Mouse (Mus musculus) spleen, embryonic (tissue): ENCODE results near the gene Caap1.

Source experiments
- CTCF ChIA-PET: fragments of 350-600 bp; sonication (Branson Sonifier 250); formaldehyde crosslinking; loops from one replicate; lab custom pipeline; 2022; lab: Charles Lee

The Caap1 gene

DNA sequence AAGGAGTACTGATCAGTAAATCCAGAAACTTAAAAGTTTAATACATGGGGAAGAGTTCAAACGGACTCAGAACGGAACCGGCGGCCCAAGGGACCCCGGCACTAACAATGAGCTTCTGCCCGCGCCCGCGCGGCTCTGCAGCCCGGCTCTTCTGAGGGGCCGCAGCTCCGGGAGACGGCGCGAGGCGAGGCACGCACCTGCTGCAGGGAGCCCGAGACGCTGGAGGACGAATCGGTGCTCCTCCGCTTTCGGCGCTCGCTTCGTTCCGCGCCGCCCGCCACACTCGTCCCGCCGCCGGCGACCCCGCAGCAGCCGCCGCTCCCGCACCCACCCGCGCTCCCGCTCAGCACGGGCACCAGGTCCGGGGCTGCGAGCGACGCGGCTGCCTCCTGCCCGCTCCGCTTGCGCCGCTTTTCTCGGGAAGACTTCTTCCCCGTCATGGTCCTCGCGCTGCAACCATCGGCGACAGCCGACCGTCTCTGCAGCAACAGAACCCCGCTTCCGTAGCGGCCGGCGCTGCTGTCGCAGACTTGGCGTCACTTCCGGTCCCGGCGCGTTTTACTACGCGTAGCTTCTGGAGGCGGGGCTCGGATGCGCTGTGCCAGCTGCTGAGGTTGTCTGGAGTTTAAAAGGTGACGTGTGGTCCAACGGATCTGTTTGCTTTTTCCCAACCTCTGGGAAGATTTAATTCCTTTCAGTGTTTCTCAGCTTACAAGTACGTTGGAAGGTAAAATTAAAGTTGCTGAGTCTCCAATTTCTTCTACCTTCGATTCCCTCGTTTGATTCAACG is at the start of gene Caap1, which contains the start of gene Gm10306:
Gene Caap1, minus strand, starts transcription at position 532 of the 790 bp plus-strand sequence.
Gene Gm10306, plus strand, starts transcription at position 282 of the 790 bp plus-strand sequence.
- CTCF ChIA-PET: no interaction called here

DNA sequence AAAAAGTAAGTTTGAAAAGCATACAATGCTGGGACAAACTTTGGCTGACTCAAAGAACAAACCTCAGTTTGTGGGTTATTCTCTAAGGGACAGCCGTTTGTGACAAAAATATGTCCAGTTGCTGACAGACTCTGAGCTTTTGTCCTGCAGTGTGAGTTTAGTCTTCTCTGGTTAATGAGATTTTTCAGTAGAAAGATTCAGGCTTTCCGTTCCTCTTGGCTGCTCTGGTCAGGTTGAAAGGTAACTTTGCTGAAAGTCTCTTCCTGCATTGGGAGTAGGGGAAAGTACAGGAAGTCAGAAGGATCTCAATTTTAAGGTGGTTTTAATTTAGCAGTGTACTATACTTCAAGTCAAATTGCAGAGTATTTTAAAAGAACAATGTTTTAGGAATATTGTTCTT is 49.0 kb upstream of the Caap1 start:
- CTCF ChIA-PET: interaction anchor here (0.7 kb wide), 1 partner anchor 56 kb away, joined by 3 read pairs; no protein-coding TSS in a partner anchor

- CTCF ChIA-PET: no interaction called here
Measured at GRCm38 (mm10) chr4:94604452-94605019, 47.9 kb upstream of the Caap1 start.

DNA sequence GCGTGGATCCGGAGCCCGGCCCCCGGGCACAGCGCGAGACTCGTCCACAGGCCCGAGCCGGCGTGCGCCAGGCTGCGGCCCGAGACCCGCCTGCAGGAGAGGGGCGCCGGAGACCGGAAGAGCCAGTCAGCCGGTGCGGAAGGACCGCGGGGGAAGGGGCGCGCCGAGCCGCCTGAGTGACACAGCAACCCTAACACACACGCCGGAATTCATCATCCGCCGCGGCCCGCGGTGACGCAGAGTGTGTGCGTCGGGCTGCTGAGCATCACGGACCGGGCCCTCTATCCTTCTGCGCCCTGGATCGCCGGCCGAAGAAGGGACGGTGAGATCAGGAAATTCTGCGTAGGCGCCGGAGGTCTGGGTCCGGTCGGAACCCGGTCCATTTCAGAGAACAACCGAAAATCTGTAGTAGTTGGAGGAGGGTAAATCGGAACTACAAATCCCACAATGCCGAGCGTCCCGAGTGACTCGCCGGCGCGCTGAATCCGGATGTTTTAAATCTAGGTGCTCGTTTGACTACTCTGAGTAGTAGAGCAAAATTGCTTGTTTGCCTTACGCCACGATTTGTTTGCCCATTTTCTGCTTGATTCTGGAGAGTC is 46.5 kb upstream of the Caap1 start, which contains the start of gene Plaa:
Gene Plaa, minus strand, starts transcription at position 214 of the 599 bp plus-strand sequence.
- CTCF ChIA-PET: no interaction called here

GRCm38 (mm10) chr4:94602496-94603030 is 46.0 kb upstream of the Caap1 start:
- CTCF ChIA-PET: interaction anchor here (0.9 kb wide), 1 partner anchor 12 kb away, joined by 3 read pairs; the partner anchor contains the start of gene Ift74

GRCm38 (mm10) chr4:94601395-94601794 is 44.8 kb upstream of the Caap1 start:
- CTCF ChIA-PET: interaction anchor here (0.9 kb wide), 1 partner anchor 13 kb away, joined by 3 read pairs; the partner anchor contains the start of gene Ift74

- CTCF ChIA-PET: no interaction called here
Measured at GRCm38 (mm10) chr4:94592709-94593108, 36.1 kb upstream of the Caap1 start.

DNA sequence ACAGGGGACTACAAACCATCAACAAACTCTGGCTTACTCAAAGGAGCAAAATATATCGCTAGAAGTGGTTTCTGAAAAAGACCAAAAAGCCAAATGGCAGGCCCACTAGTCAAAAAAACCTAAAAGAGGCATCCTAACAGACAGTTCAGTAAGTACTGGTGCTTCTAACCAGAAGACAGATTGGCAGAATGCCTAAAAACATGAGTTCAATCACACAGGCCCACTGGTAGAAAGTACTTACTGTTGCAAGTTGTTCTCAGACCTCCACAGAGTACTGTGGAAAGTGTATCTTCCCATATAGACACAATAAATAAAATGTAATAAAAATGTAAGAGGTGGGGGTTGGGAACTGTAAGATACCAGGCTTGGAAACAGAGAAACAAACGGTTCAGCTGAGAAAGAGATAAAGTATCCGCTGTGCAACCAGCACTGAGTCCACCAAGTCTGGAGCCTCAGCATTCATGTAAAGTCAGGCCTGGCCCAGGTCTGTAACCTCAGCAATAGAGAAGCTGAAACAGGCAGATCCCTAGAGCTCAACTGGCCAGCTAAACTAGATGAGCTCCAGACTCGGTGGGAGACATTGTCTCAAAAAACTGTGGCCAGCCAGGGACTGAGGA is 35.3 kb upstream of the Caap1 start:
- CTCF ChIA-PET: no interaction called here

- CTCF ChIA-PET: interaction anchor here (0.6 kb wide), 1 partner anchor 18 kb away, joined by 5 read pairs; no protein-coding TSS in a partner anchor
Measured at GRCm38 (mm10) chr4:94572677-94573076, 16.1 kb upstream of the Caap1 start.

- CTCF ChIA-PET: no interaction called here
Measured at GRCm38 (mm10) chr4:94564297-94564696, 7.7 kb upstream of the Caap1 start.

GRCm38 (mm10) chr4:94561954-94562648 is 5.5 kb upstream of the Caap1 start:
- CTCF ChIA-PET: no interaction called here

- CTCF ChIA-PET: no interaction called here
Measured at GRCm38 (mm10) chr4:94560316-94560715, 3.7 kb upstream of the Caap1 start.

GRCm38 (mm10) chr4:94559266-94559665 is 2.7 kb upstream of the Caap1 start:
- CTCF ChIA-PET: no interaction called here

GRCm38 (mm10) chr4:94557145-94557544 is 549 bp upstream of the Caap1 start:
- CTCF ChIA-PET: no interaction called here

GRCm38 (mm10) chr4:94554955-94555494 is 1.6 kb downstream of the Caap1 start:
- CTCF ChIA-PET: interaction anchor here (0.7 kb wide), 1 partner anchor 17 kb away, joined by 5 read pairs; no protein-coding TSS in a partner anchor

GRCm38 (mm10) chr4:94544321-94544720 is 12.3 kb downstream of the Caap1 start:
- CTCF ChIA-PET: no interaction called here

DNA sequence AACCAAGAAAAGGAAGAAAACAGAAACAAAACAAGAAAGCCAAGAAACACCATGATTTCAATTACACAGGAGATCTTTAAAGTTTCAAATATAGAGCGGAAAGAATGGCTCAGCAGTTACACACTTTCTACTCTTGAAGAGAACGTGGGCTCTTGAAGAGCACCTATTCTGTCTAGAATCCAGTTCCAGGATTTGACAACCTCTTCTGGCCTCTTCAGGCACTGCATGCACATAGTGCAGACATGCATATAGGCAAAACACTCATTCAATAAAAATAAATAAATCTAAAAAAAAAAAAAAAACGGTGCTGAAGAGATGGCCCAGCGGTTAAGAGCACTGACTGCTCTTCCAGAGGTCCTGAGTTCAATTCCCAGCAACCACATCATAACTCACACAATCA is 13.6 kb downstream of the Caap1 start:
- CTCF ChIA-PET: no interaction called here

- CTCF ChIA-PET: no interaction called here
Measured at GRCm38 (mm10) chr4:94533205-94533604, 23.4 kb downstream of the Caap1 start.

- CTCF ChIA-PET: no interaction called here
Measured at GRCm38 (mm10) chr4:94529448-94529847, 27.1 kb downstream of the Caap1 start.

GRCm38 (mm10) chr4:94523321-94523720 is 33.3 kb downstream of the Caap1 start:
- CTCF ChIA-PET: interaction anchor here (0.8 kb wide), 1 partner anchor 11 kb away, joined by 3 read pairs; no protein-coding TSS in a partner anchor
